Comparison of ENCODE assay signal across 14 mouse cellular contexts in genomic region chr4:151451885-151452284, GRCm38 (mm10).
"Had no signal": no experiment of that assay in that cellular context is flagged by ENCODE, and none has a peak within 500 bp of the region (broad histone marks: within the 10 kb centered on the region; RNA-seq: fewer than 3 reads in every experiment).

No protein-coding gene starts in this region.

- H3K4me2 ChIP-seq: liver, embryonic 11.5 days; liver, embryonic 15.5 days; stomach, embryonic 15.5 days had no signal

- H3K36me3 ChIP-seq: limb, embryonic 10.5 days; liver, embryonic 15.5 days; stomach, embryonic 15.5 days had no signal

- H3K9ac ChIP-seq: liver, embryonic 15.5 days; stomach, embryonic 15.5 days had no signal

- H3K4me1 ChIP-seq: liver, embryonic 15.5 days; stomach, embryonic 15.5 days had no signal

- DNase-seq: kidney, adult 18-20 months; kidney, postnatal 10 days; kidney, postnatal 4 days; lung, adult 2 months; lung, postnatal 36 days; right cerebral cortex, postnatal 14 days; thymus, adult 2 months; thymus, postnatal 25 days had no signal

- H3K27me3 ChIP-seq: liver, embryonic 15.5 days; stomach, embryonic 15.5 days had no signal

- H3K27ac ChIP-seq: layer of hippocampus, adult 2 months; limb, embryonic 10.5 days; liver, embryonic 15.5 days; stomach, embryonic 15.5 days had no signal

- H3K9me3 ChIP-seq: limb, embryonic 10.5 days; liver, embryonic 15.5 days; stomach, embryonic 15.5 days had no signal

- ATAC-seq: lung, postnatal 0 days had no signal

- H3K4me3 ChIP-seq: layer of hippocampus, adult 2 months; limb, embryonic 10.5 days; liver, embryonic 15.5 days; stomach, embryonic 15.5 days had no signal
